Mouse (Mus musculus): ENCODE results near the gene Glp2r. TPM values are rescaled to one million over a fixed set of nuclear protein-coding genes. Genes with fewer than 3 reads are reported as not detected.

Glp2r gene
- total RNA-seq, 2 experiments from 2014 or later = 0.04 to 0.11 TPM

GRCm38 (mm10) chr11:67734597-67734996 lies 36.4 kb downstream of the Glp2r start:
- DNase-seq = no peak
- intact Hi-C loops (cut with DNase I; ENCODE audit: low total_unique reads) = no loop called here

- intact Hi-C loops (cut with DNase I; ENCODE audit: low total_unique reads) = no loop called here
- DNase-seq = no peak
These were observed 37.2 kb downstream of the Glp2r start for GRCm38 (mm10) chr11:67733726-67734125.

DNA sequence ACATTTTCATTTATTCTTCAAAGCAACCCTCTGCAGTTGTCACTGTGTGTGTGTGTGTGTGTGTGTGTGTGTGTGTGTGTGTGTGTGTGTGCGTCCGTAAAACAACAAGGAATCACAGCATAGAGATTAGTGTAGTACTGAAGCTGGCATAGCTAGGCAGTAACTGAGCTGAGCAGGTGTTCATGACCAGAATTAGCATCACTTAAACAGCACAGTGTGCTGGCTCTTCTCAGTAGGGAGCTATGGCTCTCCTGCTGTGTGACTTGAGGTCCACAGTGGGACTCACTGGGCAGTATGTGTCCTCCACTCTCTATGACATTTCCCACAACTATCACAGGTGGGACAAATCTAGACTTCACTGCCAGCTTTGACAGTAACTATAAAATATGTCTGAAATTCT lies 39.9 kb downstream of the Glp2r start:
- intact Hi-C loops (cut with DNase I; ENCODE audit: low total_unique reads) = no loop called here
- no peak for DNase-seq

DNA sequence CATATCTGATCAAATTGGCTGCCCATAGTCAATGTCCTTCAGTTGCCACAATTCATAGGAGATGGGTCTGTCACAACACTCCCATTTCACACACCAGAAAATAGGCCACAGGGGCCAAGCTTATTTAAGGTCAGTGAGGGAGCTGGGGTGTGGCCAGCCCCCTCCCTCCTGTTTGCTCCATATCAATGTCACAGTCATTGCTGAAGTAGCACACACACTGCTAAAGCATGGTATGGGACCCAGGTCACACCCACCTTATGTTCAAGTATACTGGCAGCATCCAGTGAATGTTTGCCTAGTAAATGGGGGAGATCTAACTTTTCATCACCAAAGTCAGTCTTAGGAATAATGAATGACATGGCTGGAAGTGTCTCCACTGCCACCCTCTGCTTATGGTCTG lies 42.2 kb downstream of the Glp2r start:
- intact Hi-C loops (cut with DNase I; ENCODE audit: low total_unique reads) = no loop called here
- DNase-seq = no peak

GRCm38 (mm10) chr11:67727095-67727494 lies 43.9 kb downstream of the Glp2r start:
- DNase-seq = no peak
- intact Hi-C loops (cut with DNase I; ENCODE audit: low total_unique reads) = no loop called here

GRCm38 (mm10) chr11:67723231-67724013 lies 47.5 kb downstream of the Glp2r start:
- intact Hi-C loops (cut with DNase I; ENCODE audit: low total_unique reads) = no loop called here
- DNase-seq = no peak

- intact Hi-C loops (cut with DNase I; ENCODE audit: low total_unique reads) = no loop called here
These were observed 48.4 kb downstream of the Glp2r start for GRCm38 (mm10) chr11:67722399-67723156.

GRCm38 (mm10) chr11:67721485-67721884 lies 49.5 kb downstream of the Glp2r start:
- DNase-seq = no peak
- intact Hi-C loops (cut with DNase I; ENCODE audit: low total_unique reads) = no loop called here

More at GRCm38 (mm10) chr11:67722399-67723156, 48.4 kb downstream of the Glp2r start:
- no peak for DNase-seq

- intact Hi-C loops (cut with DNase I; ENCODE audit: low total_unique reads) = no loop called here
- no peak for DNase-seq
These were observed 55.6 kb downstream of the Glp2r start for GRCm38 (mm10) chr11:67715382-67715781.

- intact Hi-C loops (cut with DNase I; ENCODE audit: low total_unique reads) = no loop called here
These were observed 58.0 kb downstream of the Glp2r start for GRCm38 (mm10) chr11:67712976-67713375.

DNA sequence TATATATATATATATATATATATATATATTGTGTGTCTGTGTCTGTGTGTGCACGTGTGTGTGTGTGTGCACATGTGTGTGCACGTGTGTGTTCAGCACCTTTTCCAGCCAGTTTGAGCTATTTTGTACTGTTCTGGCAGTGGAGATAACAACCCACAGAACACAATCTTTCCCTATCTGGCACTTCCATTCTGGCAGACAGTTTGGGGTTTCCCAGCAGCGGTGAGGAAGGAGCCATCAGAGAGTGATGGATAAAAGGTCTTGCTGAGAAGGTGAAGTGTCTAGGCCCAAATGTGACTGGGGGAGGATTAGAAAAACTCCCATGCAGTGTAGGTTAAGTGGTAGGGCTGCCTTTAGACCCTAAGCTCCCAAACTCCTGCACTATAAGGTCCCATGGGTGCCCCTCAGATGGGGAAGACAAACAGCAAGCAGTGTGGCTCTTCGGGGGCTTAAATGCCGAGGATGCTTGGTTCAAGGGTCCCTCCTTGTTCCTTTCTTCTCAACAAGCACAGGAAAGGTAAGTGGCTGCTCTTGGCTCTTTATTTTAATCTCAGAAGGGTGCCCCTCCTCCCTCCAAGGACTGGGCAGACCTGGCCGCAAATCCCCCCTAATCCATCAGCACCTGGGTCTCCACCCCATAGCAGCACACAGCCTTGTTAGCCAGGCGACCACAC lies 76.1 kb downstream of the Glp2r start, which contains the start of gene Rcvrn:
Gene Rcvrn, plus strand, starts transcription at position 624 of the 674 bp plus-strand sequence.
- DNase-seq = no peak
- intact Hi-C loops (cut with DNase I; ENCODE audit: low total_unique reads) = no loop called here

More at GRCm38 (mm10) chr11:67712976-67713375, 58.0 kb downstream of the Glp2r start:
- DNase-seq = no peak

DNA sequence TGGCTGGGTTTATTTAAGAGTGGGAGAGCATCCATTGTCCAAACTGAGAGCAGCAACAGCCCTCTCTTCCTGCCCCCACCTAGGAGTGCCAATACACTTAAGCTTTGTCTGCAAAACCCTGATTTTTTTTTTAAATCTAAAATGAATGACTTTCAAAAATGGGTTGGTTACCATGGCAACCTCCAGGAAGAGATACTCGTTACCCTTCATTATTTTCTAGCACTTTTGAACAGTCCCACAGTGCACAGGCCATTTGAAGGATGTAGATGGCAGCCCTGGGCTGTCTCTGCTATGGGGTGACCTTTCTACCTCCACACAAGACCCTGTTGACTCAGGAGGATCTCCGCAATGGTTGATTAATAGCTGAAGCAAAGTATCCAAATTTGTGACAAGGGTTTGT lies 84.8 kb downstream of the Glp2r start:
- intact Hi-C loops (cut with DNase I; ENCODE audit: low total_unique reads) = no loop called here
- DNase-seq = no peak

DNA sequence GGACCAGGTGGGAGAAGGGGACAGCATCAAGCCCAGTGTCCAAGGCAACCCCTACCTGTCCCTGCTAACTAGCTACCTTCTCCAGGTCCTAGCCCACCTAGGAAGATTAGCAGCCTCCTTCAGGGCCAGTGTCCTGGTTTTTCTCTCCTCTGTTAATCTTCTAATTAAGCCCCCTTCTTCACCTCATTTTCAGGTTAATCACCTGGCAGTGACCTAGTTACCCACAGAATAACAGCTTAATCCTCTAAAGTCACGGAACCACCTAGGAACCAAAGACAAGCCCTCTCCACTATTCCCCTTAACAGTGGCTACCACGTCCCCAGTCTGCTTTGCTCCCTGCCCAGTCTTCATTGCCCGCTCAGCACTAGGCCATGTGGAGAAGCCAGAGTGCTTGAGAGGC lies 89.1 kb downstream of the Glp2r start:
- DNase-seq = no peak
- intact Hi-C loops (cut with DNase I; ENCODE audit: low total_unique reads) = no loop called here

GRCm38 (mm10) chr11:67679930-67680329 lies 91.0 kb downstream of the Glp2r start:
- intact Hi-C loops (cut with DNase I; ENCODE audit: low total_unique reads) = no loop called here
- DNase-seq = no peak

DNA sequence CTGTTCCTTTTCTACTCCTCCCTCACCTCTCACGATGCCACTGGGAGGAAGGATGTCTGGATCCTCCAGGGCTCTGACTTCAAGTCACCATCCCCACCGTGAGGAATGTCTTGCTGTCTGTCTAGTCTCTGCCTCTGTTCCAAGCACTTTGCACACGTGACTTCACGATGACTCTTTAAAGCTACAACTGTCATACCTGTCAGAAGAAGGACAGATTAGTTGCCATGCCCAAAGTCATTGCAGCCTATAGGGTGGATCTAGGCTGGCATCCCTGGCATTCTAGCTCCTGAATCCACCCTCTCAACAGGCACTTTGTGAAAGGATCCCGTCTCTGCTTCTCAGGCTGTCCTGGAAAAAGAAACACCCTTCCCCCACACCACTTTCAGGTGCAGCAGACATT lies 91.7 kb downstream of the Glp2r start:
- intact Hi-C loops (cut with DNase I; ENCODE audit: low total_unique reads) = no loop called here
- DNase-seq = no peak

DNA sequence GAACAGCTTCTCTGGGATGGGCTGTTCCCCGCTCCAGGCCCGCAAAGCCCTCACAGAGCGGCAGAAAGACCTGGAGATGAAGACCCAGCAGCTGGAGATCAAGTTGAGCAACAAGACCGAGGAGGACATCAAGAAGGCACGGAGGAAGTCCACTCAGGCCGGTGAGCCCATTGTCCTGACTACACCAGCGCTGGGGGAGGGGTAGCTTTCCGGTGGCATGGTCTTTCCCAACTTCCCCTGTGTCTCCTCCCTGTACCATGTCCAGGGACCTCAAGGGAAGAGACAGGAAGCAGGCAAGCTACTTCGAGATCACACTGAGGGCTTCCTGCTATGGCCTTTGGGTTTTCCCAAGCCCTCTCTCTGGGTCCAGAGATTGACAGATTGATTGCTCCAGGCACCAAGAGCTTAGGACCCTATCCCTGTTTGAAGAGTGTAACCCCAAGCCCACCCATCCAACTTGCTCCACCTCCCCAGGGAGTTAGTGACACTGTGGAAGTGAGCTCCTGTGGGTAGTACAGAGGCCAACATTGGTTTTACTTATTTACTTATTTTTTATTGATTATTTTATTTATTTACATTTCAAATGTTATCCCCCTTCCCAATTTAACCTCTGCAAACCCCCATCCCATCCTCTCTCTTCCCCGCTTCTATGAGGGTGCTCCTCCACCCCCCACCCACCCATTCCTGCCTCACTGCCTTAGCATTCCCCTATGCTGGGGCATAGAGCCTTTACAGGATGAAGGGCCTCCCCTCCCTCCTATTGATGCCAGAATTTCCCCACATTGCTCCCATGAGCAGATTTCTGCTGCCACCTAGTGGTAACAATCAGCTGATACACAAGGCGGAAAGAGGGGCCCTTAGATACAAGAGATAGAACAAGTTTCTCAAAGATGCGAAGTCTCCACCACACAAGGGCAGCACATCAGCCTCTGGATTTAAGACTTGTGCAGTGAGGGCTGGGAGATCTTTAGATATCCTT lies 95.1 kb downstream of the Glp2r start:
- no peak for DNase-seq
- intact Hi-C loops (cut with DNase I; ENCODE audit: low total_unique reads) = loop anchor here (2.0 kb wide), 1 partner anchor 15 kb away; no protein-coding TSS in a partner anchor

DNA sequence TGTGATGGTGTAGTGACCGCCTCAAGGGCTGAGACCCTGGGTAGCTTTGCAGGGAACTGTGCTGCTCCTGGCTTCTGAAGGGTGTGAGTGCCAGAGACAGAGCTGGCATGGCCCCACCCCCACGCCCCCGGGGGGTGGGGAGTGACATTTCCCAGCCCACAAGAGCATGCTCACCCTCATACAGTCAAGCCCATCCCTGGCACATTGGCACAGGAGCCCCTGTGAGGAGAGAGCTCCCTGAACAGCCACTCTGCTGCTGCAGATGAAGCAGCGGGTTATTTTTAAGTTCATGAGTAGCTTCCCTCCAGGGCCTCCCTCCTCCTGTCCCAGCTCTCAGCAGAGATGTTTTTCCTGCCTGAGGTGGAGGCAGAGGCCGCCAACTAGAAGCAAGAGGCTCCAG lies 98.8 kb downstream of the Glp2r start:
- intact Hi-C loops (cut with DNase I; ENCODE audit: low total_unique reads) = no loop called here
- no peak for DNase-seq

DNA sequence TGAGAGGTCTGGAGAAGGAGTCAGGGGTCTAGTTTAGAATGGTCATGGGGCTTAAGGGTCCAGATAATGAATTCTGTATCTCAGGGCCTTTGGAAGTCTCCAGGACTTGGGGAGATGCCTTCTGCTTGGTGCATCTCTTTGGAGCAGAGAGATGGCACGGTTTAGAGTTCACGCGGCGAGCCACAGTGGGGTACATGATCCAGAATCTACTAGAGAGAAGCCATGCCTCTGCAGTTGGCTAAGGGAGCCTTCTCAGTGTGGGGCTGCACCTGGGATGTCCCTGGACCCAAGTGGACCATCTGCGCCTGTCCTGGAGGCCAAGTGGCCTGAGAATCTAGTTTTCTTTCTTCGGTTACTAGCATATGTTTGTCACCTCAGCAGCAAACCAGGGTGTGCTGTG lies 100.9 kb downstream of the Glp2r start:
- intact Hi-C loops (cut with DNase I; ENCODE audit: low total_unique reads) = no loop called here
- DNase-seq = no peak

GRCm38 (mm10) chr11:67668460-67669007 lies 102.4 kb downstream of the Glp2r start:
- intact Hi-C loops (cut with DNase I; ENCODE audit: low total_unique reads) = no loop called here

More at GRCm38 (mm10) chr11:67668460-67669007, 102.4 kb downstream of the Glp2r start:
- DNase-seq = no peak

Measured in gastrocnemius, postnatal 14 days (tissue).